Mouse (Mus musculus): ENCODE results near the gene Grk4.

Gene Grk4

GRCm38 (mm10) chr5:34773392-34773791, 113.2 kb downstream of the Grk4 start:
- Histone ChIP-seq H3K27me3 (ENCODE audit: insufficient read depth, low read length) (no peaks in the 10 kb centered on the region), H3K4me3 (replicated peaks; ENCODE audit: low read length) (no peak overlapping the region), H3K36me3 (ENCODE audit: insufficient read depth, low read length) (no peaks in the 10 kb centered on the region), H3K4me1 (replicated peaks; ENCODE audit: low read depth, low read length) (peaks cover 2% of the 10 kb centered on the region; the same call in 1 of the 2 replicates), H3K9me3 (ENCODE audit: low read length) (no peaks in the 10 kb centered on the region)
- TF ChIP-seq CTCF (conservative IDR thresholded peaks at IDR 0.05; ENCODE audit: low read length): no peak
- no peak for TF ChIP-seq NANOG (IDR thresholded peaks at IDR 0.05; ENCODE audit: borderline replicate concordance, low read length)
- no peak for TF ChIP-seq POU5F1 (IDR thresholded peaks at IDR 0.05; ENCODE audit: borderline replicate concordance, low read length)

GRCm38 (mm10) chr5:34785027-34785426, 124.8 kb downstream of the Grk4 start:
- H3K9me3 ChIP-seq (ENCODE audit: low read length): no peaks in the 10 kb centered on the region
- peaks cover 27% of the 10 kb centered on the region for H3K36me3 ChIP-seq (ENCODE audit: insufficient read depth, low read length)
- peaks cover under 1% of the 10 kb centered on the region; the same call in 1 of the 2 replicates for H3K4me1 ChIP-seq (replicated peaks; ENCODE audit: low read depth, low read length)
- no peak for TF ChIP-seq POU5F1 (IDR thresholded peaks at IDR 0.05; ENCODE audit: borderline replicate concordance, low read length)
- TF ChIP-seq NANOG (IDR thresholded peaks at IDR 0.05; ENCODE audit: borderline replicate concordance, low read length): no peak
- no peak for TF ChIP-seq CTCF (conservative IDR thresholded peaks at IDR 0.05; ENCODE audit: low read length)
- no peak overlapping the region for H3K4me3 ChIP-seq (replicated peaks; ENCODE audit: low read length)
- no peaks in the 10 kb centered on the region for H3K27me3 ChIP-seq (ENCODE audit: insufficient read depth, low read length)

- Histone ChIP-seq H3K36me3 (ENCODE audit: insufficient read depth, low read length) (peaks cover 53% of the 10 kb centered on the region), H3K27me3 (ENCODE audit: insufficient read depth, low read length) (no peaks in the 10 kb centered on the region), H3K4me3 (replicated peaks; ENCODE audit: low read length) (no peak overlapping the region), H3K9me3 (ENCODE audit: low read length) (no peaks in the 10 kb centered on the region), H3K4me1 (replicated peaks; ENCODE audit: low read depth, low read length) (no peaks in the 10 kb centered on the region)
- no peak for TF ChIP-seq NANOG (IDR thresholded peaks at IDR 0.05; ENCODE audit: borderline replicate concordance, low read length)
- TF ChIP-seq CTCF (conservative IDR thresholded peaks at IDR 0.05; ENCODE audit: low read length): no peak
- no peak for TF ChIP-seq POU5F1 (IDR thresholded peaks at IDR 0.05; ENCODE audit: borderline replicate concordance, low read length)
These were observed 131.0 kb downstream of the Grk4 start for GRCm38 (mm10) chr5:34791141-34791540.

GRCm38 (mm10) chr5:34800292-34800953, 140.2 kb downstream of the Grk4 start:
- H3K4me1 ChIP-seq (replicated peaks; ENCODE audit: low read depth, low read length): no peaks in the 10 kb centered on the region
- no peak for TF ChIP-seq POU5F1 (IDR thresholded peaks at IDR 0.05; ENCODE audit: borderline replicate concordance, low read length)
- no peak for TF ChIP-seq NANOG (IDR thresholded peaks at IDR 0.05; ENCODE audit: borderline replicate concordance, low read length)
- TF ChIP-seq CTCF (conservative IDR thresholded peaks at IDR 0.05; ENCODE audit: low read length): no peak
- peaks cover 64% of the 10 kb centered on the region for H3K36me3 ChIP-seq (ENCODE audit: insufficient read depth, low read length)
- H3K4me3 ChIP-seq (replicated peaks; ENCODE audit: low read length): no peak overlapping the region
- H3K27me3 ChIP-seq (ENCODE audit: insufficient read depth, low read length): no peaks in the 10 kb centered on the region
- no peaks in the 10 kb centered on the region for H3K9me3 ChIP-seq (ENCODE audit: low read length)
